Mouse (Mus musculus) T-cell, adult 2 months (primary cell): ENCODE measurements at regions not wholly inside any gene's neighbourhood (a gene's known extent, or its start where the extent isn't known, plus 50 kb on each side); places are given as distances from the start of the nearest gene placed in this dataset.

Experiments used
- DNase-seq: peaks from one replicate; pipeline ENCODE4 v3.0.0; 2022; ENCODE audit warnings: low spot score

- no peak for DNase-seq
These were observed 88.8 kb upstream of the Hnrnpa3 start for GRCm38 (mm10) chr2:75570246-75570645.

- DNase-seq: peak; percentile 80
These were observed 74.1 kb upstream of the Hnrnpa3 start for GRCm38 (mm10) chr2:75584975-75585374.

GRCm38 (mm10) chr2:75588572-75588971 lies 70.5 kb upstream of the Hnrnpa3 start:
- DNase-seq: peak; percentile 64

- no peak for DNase-seq
These were observed 69.6 kb upstream of the Hnrnpa3 start for GRCm38 (mm10) chr2:75589452-75589851.

- peak; percentile 84 for DNase-seq
These were observed 68.9 kb upstream of the Hnrnpa3 start for GRCm38 (mm10) chr2:75590175-75590574.

GRCm38 (mm10) chr2:75600511-75600910 lies 58.5 kb upstream of the Hnrnpa3 start:
- DNase-seq: no peak

- peak; percentile 35 for DNase-seq
These were observed 55.7 kb upstream of the Hnrnpa3 start for GRCm38 (mm10) chr2:75603175-75603871.

GRCm38 (mm10) chr2:75605634-75606033 lies 53.4 kb upstream of the Hnrnpa3 start:
- peak; percentile 39 for DNase-seq

- DNase-seq: no peak
These were observed 51.8 kb upstream of the Hnrnpa3 start for GRCm38 (mm10) chr2:75607010-75607915.

GRCm38 (mm10) chr2:75607958-75608357 lies 51.1 kb upstream of the Hnrnpa3 start:
- DNase-seq: no peak

GRCm38 (mm10) chr2:75608482-75608881 lies 50.6 kb upstream of the Hnrnpa3 start:
- DNase-seq: no peak

GRCm38 (mm10) chr2:75609150-75609946 lies 49.7 kb upstream of the Hnrnpa3 start:
- DNase-seq: no peak
